Mouse (Mus musculus) limb, embryonic 14.5 days (tissue): Measurements from ENCODE around the gene AI597479. TPM values are rescaled to one million over a fixed set of nuclear protein-coding genes. Genes with fewer than 3 reads are reported as not detected.

ENCODE experiments used
- ATAC-seq: fragments of 200-750 bp; cut with Nextera tagmentation; 2 replicates; pipeline ENCODE4 v1.8.0; 2017; ENCODE audit warnings: low read depth, moderate number of reproducible peaks, moderate TSS enrichment; ENCODE audit not compliant: low FRiP score
- DNase-seq: peaks from one replicate; pipeline ENCODE4 v3.0.0-alpha.2; 2015; ENCODE audit warnings: low spot score
- H3K27ac ChIP-seq: fragments of 300-500 bp; sonication (generic); replicated peaks from 2 replicates; pipeline ENCODE4 v1.5.1; 2014; ENCODE audit warnings: low read depth, mild to moderate bottlenecking, low read length, moderate library complexity, mixed read lengths
- H3K27me3 ChIP-seq: fragments of 300-500 bp; sonication (generic); 2 replicates; pipeline ENCODE4 v1.6.1; 2014; ENCODE audit warnings: low read length, mixed read lengths; ENCODE audit not compliant: control insufficient read depth, insufficient read depth
- H3K36me3 ChIP-seq: fragments of 300-500 bp; sonication (generic); 2 replicates; pipeline ENCODE4 v1.6.1; 2014; ENCODE audit warnings: mild to moderate bottlenecking, low read length, moderate library complexity, mixed read lengths; ENCODE audit not compliant: control insufficient read depth, insufficient read depth
- H3K4me1 ChIP-seq: fragments of 300-500 bp; sonication (generic); 2 replicates; pipeline ENCODE4 v1.6.1; 2014; ENCODE audit warnings: antibody characterized with exemption, low read length, mixed read lengths; ENCODE audit not compliant: control insufficient read depth, insufficient read depth
- H3K4me2 ChIP-seq: fragments of 300-500 bp; sonication (generic); replicated peaks from 2 replicates; pipeline ENCODE4 v1.6.1; 2014; ENCODE audit warnings: low read depth, mild to moderate bottlenecking, low read length, moderate library complexity; ENCODE audit not compliant: severe bottlenecking
- H3K4me3 ChIP-seq: fragments of 300-500 bp; sonication (generic); replicated peaks from 2 replicates; pipeline ENCODE4 v1.5.1; 2014; ENCODE audit warnings: low read length
- H3K9ac ChIP-seq: fragments of 300-500 bp; sonication (generic); 2 replicates; pipeline ENCODE4 v1.6.1; 2014; ENCODE audit warnings: mild to moderate bottlenecking, low read depth, low read length, moderate library complexity; ENCODE audit not compliant: severe bottlenecking
- H3K9me3 ChIP-seq: fragments of 300-500 bp; sonication (generic); 2 replicates; pipeline ENCODE4 v1.6.1; 2016; ENCODE audit warnings: low read length; ENCODE audit not compliant: control insufficient read depth
- POLR2A ChIP-seq: fragments of 200-500 bp; IDR thresholded peaks from 2 replicates; pipeline ENCODE4 v1.8.0; 2012; ENCODE audit warnings: inconsistent platforms, mild to moderate bottlenecking, moderate library complexity, borderline replicate concordance; ENCODE audit not compliant: insufficient read depth, insufficient read length; ENCODE audit errors: extremely low read depth
- WGBS: fragments of 180-500 bp; shearing (Covaris S2); extraction: QIAGEN DNeasy Blood & Tissue Kit; methylation state at CpG from one replicate; pipeline ENCODE4 v1.1.7; 2014; 5-methylcytosine and 5-hydroxymethylcytosine counted together
- polyA plus RNA-seq, 2 experiments: library from polyadenylated mRNA; depleted of rRNA in 1 of 2; stranded (reverse) in 1 of 2; unstranded in 1 of 2; fragments of >200 nt; fragmentation: Nextera tagmentation in 1 of 2; extraction: Ambion mirVana in 1 of 2; gene quantifications; 2 replicates each; pipeline versions ENCODE4 v1.2.1 to v1.2.3; 2012 to 2014

Gene AI597479
- polyA plus RNA-seq, 2 experiments = 22.2 to 25.9 TPM

DNA sequence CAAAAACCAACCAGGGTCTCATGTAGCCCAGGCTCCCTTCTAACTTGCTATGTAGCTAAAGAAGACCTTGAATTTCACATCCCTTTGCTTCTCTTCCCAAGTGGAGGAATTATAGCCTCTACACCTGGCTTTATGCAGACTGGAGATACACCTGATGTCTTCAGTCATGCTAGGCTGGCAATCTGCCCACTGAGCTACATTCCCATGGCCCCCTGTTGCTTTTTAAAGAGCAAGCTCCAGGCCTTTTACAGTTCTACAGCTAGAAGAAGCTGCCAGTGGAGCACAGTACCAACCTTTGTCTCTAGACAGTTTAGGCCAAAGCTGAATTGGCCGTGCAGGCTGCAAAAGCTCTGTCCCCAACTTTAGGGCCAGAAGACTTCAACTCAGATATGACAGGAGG lies 8.1 kb upstream of the AI597479 start:
- H3K9ac ChIP-seq = no peak overlapping the region
- WGBS = 81% methylated on average over 1 of the region's 1 CpGs
- H3K4me2 ChIP-seq = no peak overlapping the region
- no peaks in the 10 kb centered on the region for H3K27me3 ChIP-seq
- H3K4me1 ChIP-seq = peaks cover 7% of the 10 kb centered on the region; the same call in 1 of the 2 replicates
- ATAC-seq (no peak), DNase-seq (no peak)
- no peak overlapping the region for H3K4me3 ChIP-seq
- H3K27ac ChIP-seq = no peak overlapping the region
- no peaks in the 10 kb centered on the region for H3K9me3 ChIP-seq
- no peaks in the 10 kb centered on the region for H3K36me3 ChIP-seq
- no peak for TF ChIP-seq POLR2A

DNA sequence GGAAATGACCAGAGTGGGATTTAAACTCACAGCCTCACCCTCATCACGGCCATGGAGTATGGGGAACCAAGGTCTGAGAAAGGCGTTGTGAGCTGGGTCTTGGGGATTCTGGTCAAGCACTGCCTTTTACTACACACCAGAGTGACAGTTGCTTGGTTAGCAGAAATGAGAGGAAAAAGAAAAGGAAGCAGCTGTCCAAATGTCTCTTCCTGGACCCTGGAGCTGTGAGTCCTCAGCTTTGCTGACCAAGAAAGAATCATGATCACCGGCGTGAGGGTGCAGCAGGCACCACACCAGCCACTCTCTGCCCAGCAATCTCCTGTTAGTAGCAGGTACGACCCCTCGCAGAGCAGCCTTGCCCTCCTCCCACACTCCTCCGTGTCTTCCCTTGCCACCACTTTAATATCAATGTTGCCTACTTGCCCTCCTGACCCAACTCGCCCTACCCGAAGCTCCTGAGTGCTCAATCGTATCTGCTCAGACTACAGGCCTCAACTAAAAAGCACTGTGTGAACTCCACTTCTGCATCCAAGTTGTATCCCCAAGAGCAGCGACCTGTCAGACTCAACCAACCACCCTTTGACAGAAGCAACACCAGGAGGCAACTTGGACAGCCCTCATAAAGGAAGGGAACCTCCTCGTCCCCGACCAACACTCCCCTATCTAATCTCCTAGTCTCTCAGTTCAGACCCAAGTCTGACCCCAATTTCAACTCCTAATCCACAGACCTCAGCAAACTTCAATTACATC lies 7.0 kb upstream of the AI597479 start:
- no peaks in the 10 kb centered on the region for H3K9me3 ChIP-seq
- no peaks in the 10 kb centered on the region for H3K27me3 ChIP-seq
- H3K27ac ChIP-seq = 0 out of 2 replicates have a peak overlapping the region, but pooled peaks have one; percentile 55
- H3K9ac ChIP-seq = peak overlapping the region; percentile 86
- no peak for DNase-seq
- 50% methylated on average over 13 of the region's 13 CpGs for WGBS
- no peaks in the 10 kb centered on the region for H3K36me3 ChIP-seq
- peaks cover 7% of the 10 kb centered on the region; the same call in 1 of the 2 replicates for H3K4me1 ChIP-seq
- peak overlapping the region; percentile 83 for H3K4me2 ChIP-seq
- no peak for TF ChIP-seq POLR2A
- peak; percentile 13; the same call in 1 of the 2 replicates for ATAC-seq
- peak overlapping the region; percentile 73 for H3K4me3 ChIP-seq

DNA sequence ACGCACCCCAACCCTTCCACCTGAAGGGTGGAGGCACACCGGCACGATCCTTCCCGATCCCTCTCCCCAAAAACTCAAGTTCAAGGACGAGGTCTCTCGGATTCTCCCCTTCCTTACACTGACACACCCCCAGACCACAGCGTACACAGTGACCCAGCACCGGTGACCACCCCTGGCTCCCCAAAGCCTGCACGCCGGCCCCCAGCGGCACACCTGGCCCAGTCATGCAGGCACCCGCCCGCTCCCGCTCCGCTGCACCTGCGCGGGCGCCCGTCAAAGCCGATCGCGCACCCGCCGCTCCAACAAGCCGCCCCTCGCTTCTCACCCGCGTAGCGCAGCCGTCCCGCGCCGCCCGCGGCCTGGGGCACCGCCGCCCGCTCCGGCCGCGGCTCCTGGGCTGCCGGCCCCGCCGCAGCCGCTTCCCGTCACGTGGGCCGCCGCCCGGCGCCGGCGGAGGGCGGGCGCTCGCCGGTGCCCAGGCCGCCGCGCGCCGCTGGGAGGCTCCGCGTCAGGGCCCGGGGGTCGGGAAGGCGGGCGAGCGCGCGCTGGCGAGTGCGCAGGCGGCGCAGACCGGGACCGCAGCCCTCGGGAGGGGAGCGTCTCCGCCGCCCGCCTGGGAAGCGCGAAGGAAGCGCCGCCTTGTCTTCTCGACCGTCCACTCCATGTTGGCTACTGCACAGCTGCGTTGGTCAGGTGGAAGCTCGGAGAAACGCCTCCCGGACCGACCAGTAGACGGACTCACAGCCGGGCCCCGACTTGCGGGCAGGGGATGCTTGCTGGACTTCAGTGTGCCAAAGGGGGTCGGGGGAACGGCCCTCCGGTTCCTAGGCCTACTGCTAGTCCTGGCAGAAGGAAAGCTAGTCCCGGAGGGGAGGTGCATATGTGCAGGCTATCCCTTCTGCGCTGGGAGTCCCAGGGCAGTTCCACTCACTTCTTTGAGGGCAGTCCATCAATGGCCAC lies 6.2 kb upstream of the AI597479 start:
- Histone ChIP-seq H3K9ac (peak overlapping the region; percentile 86), H3K4me3 (peak overlapping the region; percentile 73), H3K4me1 (peaks cover 7% of the 10 kb centered on the region; the same call in 1 of the 2 replicates), H3K36me3 (no peaks in the 10 kb centered on the region), H3K27me3 (no peaks in the 10 kb centered on the region), H3K27ac (peak overlapping the region; percentile 55), H3K4me2 (peak overlapping the region; percentile 83), H3K9me3 (no peaks in the 10 kb centered on the region)
- DNase-seq = peak; percentile 26
- ATAC-seq = peak; percentile 89
- under 1% methylated on average over 82 of the region's 102 CpGs for WGBS
- 0 out of 2 replicates have a peak, but pooled peaks have one; percentile 25 for TF ChIP-seq POLR2A

GRCm38 (mm10) chr1:43094206-43094605 lies 4.3 kb upstream of the AI597479 start:
- peaks cover 7% of the 10 kb centered on the region; the same call in 1 of the 2 replicates for H3K4me1 ChIP-seq
- no peaks in the 10 kb centered on the region for H3K27me3 ChIP-seq
- no peak for TF ChIP-seq POLR2A
- WGBS = 92% methylated on average over 2 of the region's 2 CpGs
- ATAC-seq = no peak
- H3K9me3 ChIP-seq = no peaks in the 10 kb centered on the region
- no peak overlapping the region for H3K27ac ChIP-seq
- no peaks in the 10 kb centered on the region for H3K36me3 ChIP-seq
- H3K9ac ChIP-seq = no peak overlapping the region
- H3K4me2 ChIP-seq = no peak overlapping the region
- no peak overlapping the region for H3K4me3 ChIP-seq
- DNase-seq = no peak

- Histone ChIP-seq H3K9ac (no peak overlapping the region), H3K27me3 (no peaks in the 10 kb centered on the region), H3K9me3 (0 out of 2 replicates have a peak, but pooled peaks cover 5% of the 10 kb centered on the region), H3K27ac (no peak overlapping the region), H3K36me3 (peaks cover 61% of the 10 kb centered on the region), H3K4me2 (no peak overlapping the region), H3K4me3 (no peak overlapping the region), H3K4me1 (no peaks in the 10 kb centered on the region)
- ATAC-seq = no peak
- WGBS = 86% methylated on average over 2 of the region's 2 CpGs
- DNase-seq = no peak
- TF ChIP-seq POLR2A = no peak
These were observed 10.2 kb downstream of the AI597479 start for GRCm38 (mm10) chr1:43108729-43109128.
